Mouse (Mus musculus) MN1 (cell line): ENCODE measurements around the gene Olfr341.

Experiments
- DNase-seq: peaks from one replicate; pipeline ENCODE4 v3.0.0-alpha.2; 2016; ENCODE audit warnings: low spot score

Olfr341 gene

DNA sequence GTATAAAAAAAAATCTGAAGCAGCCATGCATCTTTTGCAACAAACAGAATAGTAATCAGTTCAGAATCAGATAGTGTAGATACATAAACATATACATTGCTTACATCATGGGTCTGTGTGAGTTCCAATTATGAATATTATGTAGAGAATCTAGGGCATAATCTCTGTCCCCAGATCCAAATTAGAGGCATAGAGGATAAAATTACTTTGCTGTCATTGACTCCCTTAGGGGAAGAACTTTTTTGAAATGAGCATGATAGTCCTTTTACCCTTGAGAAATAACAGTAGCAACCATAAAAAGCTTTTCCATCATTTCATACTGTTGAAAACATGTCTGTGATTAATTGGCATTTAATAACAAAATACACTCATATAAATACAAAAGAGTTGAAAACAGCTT is at the start of gene Olfr341:
TSS of gene Olfr341 (minus strand) at position 101 of the 400 bp plus-strand sequence.
- DNase-seq, result no peak

DNA sequence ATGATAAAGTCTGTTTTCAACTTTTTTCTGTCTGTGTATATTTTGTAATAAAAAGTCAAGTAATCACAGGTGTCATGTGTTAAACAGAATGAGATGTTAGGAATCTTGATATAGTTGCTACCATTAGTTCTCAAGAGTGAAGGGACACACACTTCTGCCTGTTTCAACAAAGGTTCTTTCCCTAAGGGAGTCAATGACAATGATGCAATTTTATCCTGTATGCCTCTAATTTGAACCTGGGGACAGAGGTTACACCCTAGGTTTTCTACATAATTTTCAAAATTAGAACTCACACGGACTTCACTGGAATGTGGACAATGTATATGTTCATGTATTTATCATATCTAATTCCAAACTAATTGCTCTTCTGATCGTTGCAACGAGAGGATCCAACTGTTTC is 42.4 kb upstream of the Olfr341 start, which contains the start of gene Olfr342:
TSS of gene Olfr342 (plus strand) at position 301 of the 400 bp plus-strand sequence.
- DNase-seq, result no peak

DNA sequence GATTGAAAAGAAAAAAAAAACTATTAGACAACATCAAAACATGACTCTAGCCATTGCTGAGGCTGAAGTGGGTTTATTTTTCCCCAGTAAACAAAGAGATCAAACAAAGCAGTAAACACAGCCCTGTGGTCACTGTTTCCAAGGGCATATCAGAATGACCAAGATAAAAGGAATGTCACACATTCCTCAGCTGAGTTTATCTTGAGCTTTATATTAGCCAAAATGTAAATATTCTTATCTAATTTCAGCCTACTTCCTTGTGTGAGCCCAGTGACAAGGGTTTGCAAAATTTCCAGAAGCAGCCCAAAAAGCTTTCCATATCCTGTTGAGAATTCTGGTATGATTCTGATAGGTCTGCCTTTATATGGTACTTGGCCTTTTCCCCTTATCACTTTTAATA is 8.6 kb downstream of the Olfr341 start:
- DNase-seq, result no peak

DNA sequence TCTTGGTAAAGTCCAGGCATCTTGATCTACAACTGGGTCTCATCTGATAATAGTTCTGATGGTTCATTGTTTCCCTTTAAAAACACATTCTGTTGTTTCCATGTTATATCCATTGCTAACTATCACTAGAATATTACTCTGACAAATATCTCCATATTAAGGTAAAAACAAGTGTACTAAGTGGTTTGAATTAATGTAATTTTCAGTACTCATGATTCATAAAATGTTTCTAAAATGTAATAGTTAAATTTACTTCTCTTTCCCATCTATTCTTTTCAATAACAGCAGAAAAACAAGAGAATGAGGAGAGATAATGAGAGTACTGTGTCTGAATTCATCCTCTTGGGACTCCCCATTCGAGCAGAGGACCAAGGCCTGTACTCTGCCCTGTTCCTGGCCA is 30.0 kb downstream of the Olfr341 start, which contains the start of gene Olfr340:
TSS of gene Olfr340 (plus strand) at position 301 of the 400 bp plus-strand sequence.
- DNase-seq, result no peak
